Mouse (Mus musculus): Measurements from ENCODE around the gene Fcrl6.

Fcrl6 gene

DNA sequence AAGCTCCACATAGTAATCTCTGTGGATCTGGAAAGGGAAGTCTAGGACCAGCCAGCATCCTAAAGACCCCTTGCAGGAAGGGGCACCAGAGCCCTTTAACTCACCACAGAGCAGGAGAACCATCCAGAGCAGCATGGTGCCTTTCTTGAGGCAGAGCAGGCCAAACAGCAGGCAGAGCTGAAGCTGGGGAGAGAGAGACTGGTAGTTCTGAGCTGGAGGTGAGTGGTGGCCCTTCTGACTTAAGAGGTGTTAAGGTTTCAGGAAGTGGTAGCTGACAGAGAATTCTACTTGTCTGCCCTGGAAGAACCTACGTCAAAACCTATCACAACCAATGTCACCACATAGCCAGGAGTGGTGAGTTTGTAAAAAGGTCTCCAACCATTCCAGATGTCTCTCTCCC is at the start of gene Fcrl6:
Fcrl6 (minus strand) TSS at position 226 of the 400 bp plus-strand sequence.
- DNase-seq (ENCODE audit: low read depth in 1 of 2, low spot score in 2 of 2), result no peak

DNA sequence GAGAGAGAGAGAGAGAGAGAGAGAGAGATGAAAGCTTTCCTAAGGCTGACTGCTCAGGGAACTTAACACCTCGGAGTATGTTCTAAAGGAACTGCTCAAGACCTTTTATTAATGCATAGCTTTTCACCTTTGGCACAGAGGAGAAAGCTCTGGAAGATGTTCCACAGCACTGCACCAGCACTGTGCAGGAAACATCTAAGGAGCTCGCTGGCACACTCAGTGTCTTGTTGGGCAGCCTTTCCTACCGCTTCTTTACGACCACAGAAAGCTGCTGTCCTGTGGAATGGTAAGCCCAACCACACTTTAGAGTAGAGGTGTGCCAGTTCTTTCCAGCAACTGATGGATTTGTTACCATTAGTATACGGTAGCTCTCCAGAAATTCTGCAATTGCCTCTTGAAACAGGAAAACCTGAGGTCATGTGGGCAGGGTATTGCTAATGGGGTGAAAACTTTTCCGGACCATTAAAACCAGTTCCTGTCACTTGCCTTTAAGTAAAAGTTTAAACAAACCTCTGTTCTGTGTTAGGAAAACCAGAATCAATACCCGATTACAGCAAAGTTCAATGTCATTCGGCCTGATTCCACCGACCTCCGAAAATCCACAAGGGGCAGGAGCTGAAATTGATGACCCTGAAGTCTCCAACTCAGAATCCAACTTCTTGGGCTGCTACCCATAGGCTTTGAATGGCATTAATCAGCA is 49.1 kb upstream of the Fcrl6 start:
- DNase-seq (ENCODE audit: low read depth in 1 of 2, low spot score in 2 of 2), result no peak

DNA sequence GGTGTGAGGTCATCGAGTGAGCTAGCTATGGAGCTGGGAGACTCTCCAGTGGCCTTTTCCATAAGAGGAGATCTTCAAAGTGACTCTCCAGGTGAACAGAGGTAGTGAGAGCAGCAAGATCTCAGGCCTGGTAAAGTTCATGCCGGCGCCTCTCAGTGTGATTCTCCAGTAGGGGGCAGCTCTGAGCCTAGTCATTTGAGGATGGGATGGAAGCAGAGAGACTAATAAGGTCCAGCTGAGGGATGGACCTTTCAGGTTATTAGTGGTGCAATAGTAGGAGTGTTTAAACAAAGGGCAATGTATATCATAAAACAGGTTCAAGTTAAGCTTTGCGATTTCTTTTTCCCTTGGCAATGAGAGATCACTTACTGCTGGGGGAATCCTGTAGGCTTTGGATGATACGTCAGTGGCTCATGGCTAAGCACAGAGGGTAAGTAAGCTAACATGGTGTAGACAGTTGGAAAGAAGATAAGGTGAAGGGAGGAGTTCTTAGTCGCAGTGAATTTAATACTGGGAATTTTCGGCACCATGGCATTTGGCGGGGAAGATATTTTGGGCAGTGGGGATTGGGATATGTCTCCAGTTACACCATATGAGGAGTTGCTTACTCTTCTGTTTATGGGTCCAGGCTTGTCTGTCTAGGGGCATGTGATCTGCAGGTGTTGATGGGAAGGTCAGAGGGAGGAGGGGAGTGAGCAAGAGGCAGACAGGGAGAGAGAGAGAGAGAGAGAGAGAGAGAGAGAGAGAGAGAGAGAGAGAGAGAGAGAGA is 48.4 kb upstream of the Fcrl6 start:
- no peak for DNase-seq (ENCODE audit: low read depth in 1 of 2, low spot score in 2 of 2)

DNA sequence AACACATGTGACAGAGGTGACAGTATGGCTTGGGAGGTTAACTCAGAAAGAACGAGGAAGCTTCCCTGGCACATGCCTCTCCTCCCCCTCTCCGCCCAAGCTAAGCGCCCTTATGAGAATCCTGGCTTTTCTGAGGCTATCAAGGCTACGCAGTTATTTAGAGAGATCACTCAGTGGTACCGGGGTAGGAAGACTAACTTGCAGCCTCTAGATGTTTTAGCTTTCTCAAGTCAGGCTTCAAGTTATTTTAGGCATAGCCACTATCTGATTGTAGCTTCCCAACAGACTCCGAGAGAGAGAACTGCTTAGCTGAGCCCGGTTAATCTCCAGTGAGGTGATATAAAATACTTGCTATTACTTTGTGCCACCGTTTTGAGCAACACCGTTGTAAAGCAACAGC is 47.0 kb upstream of the Fcrl6 start:
- no peak for DNase-seq (ENCODE audit: low read depth in 1 of 2, low spot score in 2 of 2)

- no peak for DNase-seq (ENCODE audit: low read depth in 1 of 2, low spot score in 2 of 2)
Measured at GRCm38 (mm10) chr1:172647236-172647635, 44.9 kb upstream of the Fcrl6 start.

- no peak for DNase-seq (ENCODE audit: low read depth in 1 of 2, low spot score in 2 of 2)
Measured at GRCm38 (mm10) chr1:172638781-172639180, 36.4 kb upstream of the Fcrl6 start.

DNA sequence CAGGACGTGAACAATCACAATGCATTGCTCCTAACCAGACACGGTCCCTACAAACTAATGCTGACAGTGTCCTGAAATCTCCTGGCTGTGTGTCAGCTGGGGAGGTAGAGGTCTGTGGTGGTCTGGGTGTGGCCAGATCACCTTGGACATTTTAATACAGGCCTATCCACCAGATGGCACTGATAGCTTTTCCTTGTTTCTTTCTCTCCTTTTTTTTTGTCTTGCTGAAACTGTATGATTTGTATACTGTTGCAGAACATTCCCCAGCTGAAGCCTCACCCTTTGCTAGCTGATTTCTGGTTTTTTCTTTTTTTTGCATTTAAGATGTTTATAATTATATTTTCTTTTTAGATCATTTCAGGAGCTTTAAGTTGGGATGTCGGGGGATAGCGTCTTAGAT is 35.5 kb upstream of the Fcrl6 start:
- DNase-seq (ENCODE audit: low read depth in 1 of 2, low spot score in 2 of 2), result no peak

- DNase-seq (ENCODE audit: low read depth in 1 of 2, low spot score in 2 of 2), result no peak
Measured at GRCm38 (mm10) chr1:172636266-172636665, 33.9 kb upstream of the Fcrl6 start.

GRCm38 (mm10) chr1:172635258-172635657 is 32.9 kb upstream of the Fcrl6 start:
- DNase-seq (ENCODE audit: low read depth in 1 of 2, low spot score in 2 of 2), result no peak

DNA sequence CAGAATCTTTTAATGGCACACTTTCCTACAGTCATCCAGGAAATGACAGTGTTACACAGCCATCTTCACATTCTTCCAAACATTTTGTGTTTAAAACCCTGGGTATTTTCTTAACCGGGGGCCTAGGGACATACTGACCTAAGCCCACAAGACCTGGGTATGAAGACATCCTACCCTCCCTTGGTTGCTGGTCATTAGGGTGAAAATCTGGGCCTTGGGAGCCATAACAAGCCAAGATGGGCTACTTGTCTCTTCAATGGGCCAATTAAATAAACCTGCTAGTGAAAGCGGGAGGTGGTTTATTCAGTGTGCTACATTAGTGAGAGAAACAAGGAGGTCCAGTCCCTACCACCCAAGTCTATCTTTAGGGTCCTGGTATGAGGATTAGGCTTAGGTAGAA is 31.8 kb upstream of the Fcrl6 start:
- DNase-seq (ENCODE audit: low read depth in 1 of 2, low spot score in 2 of 2), result no peak

- DNase-seq (ENCODE audit: low read depth in 1 of 2, low spot score in 2 of 2), result peak; percentile 88 to 92
Measured at GRCm38 (mm10) chr1:172632451-172633326, 30.3 kb upstream of the Fcrl6 start, which contains the start of gene Dusp23. Gene Dusp23 (minus strand): TSS chr1:172632962.

GRCm38 (mm10) chr1:172631721-172632120 is 29.4 kb upstream of the Fcrl6 start:
- no peak for DNase-seq (ENCODE audit: low read depth in 1 of 2, low spot score in 2 of 2)

DNA sequence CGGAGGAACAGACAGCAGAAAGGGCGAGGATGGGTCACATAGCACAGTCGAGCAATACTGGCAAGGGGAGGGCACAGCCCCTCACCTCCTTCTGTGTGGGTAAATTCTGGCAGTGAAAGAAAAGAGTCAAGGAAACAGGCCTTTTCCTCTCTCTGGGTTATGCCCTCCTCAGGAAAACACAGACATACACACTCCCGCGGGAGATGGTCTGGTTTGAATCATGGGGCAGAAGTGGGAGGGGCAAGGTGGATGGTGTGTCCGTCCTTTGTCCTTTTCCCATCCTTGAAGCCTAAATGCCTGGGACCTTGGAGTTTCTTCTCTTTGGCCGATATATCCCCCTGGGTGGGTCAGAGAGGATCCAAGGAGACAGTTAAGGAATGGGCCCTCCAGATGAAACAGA is 27.5 kb upstream of the Fcrl6 start:
- no peak for DNase-seq (ENCODE audit: low read depth in 1 of 2, low spot score in 2 of 2)

- DNase-seq (ENCODE audit: low read depth in 1 of 2, low spot score in 2 of 2), result no peak
Measured at GRCm38 (mm10) chr1:172626306-172626705, 24.0 kb upstream of the Fcrl6 start.

DNA sequence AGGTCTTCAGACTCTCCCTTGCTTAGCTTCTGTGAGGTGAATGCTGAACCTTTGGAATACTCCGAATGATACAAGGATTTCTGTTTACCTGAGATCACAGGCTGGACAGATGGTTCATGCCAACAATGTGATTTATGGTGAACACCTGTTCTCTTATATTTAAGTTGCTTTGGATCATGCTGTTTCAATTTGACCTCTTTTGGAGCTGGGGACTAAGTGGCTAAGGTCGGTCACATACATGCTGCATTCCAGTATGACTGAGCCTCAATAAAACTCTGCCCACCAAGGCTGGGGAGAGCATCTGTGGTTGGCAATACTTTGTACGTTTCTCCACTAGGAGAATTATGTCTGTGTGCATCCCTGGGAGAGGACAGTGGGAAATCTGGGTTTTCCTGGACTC is 21.7 kb upstream of the Fcrl6 start:
- no peak for DNase-seq (ENCODE audit: low read depth in 1 of 2, low spot score in 2 of 2)

GRCm38 (mm10) chr1:172623599-172623998 is 21.2 kb upstream of the Fcrl6 start:
- no peak for DNase-seq (ENCODE audit: low read depth in 1 of 2, low spot score in 2 of 2)

- DNase-seq (ENCODE audit: low read depth in 1 of 2, low spot score in 2 of 2), result peak in 1 of 2 experiments; percentile 52
Measured at GRCm38 (mm10) chr1:172619235-172619634, 16.9 kb upstream of the Fcrl6 start.

DNA sequence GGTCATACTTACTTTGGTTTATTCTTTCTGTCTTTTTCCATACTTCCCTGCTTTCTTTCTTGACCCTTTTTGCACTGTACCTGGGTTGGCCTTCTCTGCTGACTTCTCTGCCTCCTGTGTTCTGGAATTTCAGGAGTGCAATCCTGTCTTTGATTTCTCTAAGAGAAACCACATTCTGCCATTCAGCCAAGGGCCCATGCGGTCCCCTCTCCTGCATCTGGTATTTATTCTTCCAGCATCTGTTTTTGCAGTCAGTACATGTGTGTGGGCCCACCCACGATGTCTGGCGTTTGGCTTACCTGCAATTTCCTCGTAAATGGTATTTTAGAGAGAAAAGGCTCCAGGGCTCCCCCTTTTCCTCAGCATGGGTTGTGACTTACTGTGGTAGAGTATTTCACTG is 15.8 kb upstream of the Fcrl6 start:
- no peak for DNase-seq (ENCODE audit: low read depth in 1 of 2, low spot score in 2 of 2)

- no peak for DNase-seq (ENCODE audit: low read depth in 1 of 2, low spot score in 2 of 2)
Measured at GRCm38 (mm10) chr1:172617365-172618076, 15.2 kb upstream of the Fcrl6 start.

- DNase-seq (ENCODE audit: low read depth in 1 of 2, low spot score in 2 of 2), result no peak
Measured at GRCm38 (mm10) chr1:172616537-172617300, 14.4 kb upstream of the Fcrl6 start.

Data from monocyte, adult 2 months (primary cell).